Mouse (Mus musculus): ENCODE measurements around the gene Izumo4.

The Izumo4 gene

DNA sequence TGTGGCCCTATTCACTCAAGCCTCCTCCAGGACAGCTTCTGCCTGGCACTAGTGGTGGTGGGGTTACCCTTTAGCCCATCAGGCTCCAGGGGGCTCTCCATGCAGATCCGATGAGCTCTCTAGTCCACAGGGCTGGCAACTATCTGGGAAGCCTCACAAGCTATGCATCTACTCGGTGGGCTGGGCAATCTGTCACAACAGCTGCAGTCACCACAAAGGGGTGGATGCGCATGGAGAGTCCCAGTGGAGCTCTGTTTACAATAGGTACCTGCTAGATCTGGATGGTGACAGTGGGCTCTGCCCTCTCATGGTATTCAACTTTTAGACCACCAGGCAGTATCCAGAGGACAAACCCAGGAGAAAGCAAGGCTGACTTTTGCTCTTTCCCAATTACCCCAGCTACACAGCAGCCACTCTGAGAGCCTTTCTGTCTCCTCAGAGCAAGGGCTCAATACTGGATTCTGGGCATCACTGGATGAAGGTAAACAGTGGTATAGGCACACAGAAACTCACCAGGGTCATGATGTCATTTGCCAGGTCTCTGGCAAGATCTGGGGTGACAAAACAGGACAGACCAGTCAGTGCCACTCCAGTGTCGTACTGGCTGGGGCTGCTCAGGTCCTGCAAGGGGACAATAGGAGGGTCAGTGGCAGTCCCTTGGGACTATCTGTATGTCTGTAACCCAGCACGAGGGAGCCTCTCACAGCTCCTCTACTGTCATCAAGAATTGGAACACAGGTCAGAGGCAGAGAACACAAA, 25.6 kb downstream of the Izumo4 start:
- no peak for DNase-seq (ENCODE audit: low read depth)

DNA sequence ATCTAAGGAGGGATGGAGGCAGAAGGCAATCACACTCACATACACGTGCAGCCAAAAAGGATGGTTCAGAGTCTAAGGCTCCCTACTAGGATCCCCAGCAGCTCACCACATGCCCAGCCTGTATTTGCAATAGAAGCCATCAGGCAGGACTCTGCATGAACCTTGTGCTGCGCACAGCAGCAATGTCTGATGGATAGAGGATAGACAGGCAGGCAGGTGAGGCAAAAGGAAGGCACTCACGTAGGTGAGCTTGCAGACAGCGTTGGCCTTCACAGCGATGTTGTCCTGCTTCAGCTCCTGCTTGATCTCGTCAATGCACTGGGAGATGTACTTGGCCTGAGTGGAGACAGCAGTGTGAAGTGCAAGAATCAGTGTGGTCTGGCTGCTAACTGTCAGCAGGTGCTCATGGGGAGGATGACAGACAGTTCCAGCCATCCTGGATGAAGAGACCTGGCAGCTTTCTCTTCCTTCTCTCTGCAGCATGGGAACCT, 30.7 kb downstream of the Izumo4 start:
- DNase-seq (ENCODE audit: low read depth) = no peak

DNA sequence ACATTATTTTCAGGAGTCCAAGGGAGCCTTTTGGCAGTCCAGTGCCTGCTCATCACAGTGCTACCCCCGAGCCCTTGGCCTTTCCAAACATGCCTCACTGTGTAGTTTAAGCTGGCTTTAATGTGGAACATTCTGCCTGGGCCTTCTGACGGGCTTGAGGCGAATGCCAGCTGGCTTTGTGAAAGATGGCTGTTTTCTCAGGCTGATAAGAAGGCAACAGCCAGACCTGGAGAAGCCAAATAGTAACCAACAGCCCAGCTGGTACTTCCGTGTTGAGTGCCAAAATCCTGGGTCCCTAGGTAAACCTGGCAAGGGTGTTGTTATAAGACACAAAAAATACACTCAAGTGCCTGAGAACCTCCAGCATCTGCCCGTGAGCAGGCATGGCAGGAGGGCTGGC, 34.7 kb downstream of the Izumo4 start:
- no peak for DNase-seq (ENCODE audit: low read depth)

GRCm38 (mm10) chr10:80738657-80739056, 36.7 kb downstream of the Izumo4 start:
- DNase-seq (ENCODE audit: low read depth) = no peak

GRCm38 (mm10) chr10:80741146-80741545, 39.2 kb downstream of the Izumo4 start:
- peak; percentile 53 for DNase-seq (ENCODE audit: low read depth)

DNA sequence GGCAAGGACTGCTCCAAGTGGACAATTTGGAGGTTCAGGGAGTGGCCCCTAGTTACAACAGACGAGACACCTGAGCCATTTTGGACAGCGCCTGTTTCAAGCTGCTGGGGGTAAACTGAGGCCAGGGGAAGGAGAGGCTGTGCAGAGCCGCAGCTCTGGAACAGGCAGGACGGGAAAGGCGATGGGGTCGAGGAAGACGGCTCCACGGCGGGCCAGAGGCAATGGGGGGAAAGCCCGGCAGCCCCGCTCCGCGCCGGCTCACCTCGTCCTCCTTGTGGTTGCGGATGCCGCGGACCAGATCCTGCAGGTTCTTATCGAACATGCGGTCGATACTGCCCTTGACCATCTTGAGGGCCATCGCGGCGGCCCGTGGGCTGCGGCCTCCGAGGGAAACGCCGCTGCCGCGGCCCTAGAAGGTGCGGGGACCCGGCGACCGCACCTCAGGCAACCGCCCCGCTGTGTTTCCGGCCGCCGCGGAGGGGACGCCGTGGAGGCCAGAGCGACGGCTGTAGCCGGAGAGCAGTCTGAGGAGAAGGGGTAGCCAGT, 39.7 kb downstream of the Izumo4 start:
- no peak for DNase-seq (ENCODE audit: low read depth)

DNA sequence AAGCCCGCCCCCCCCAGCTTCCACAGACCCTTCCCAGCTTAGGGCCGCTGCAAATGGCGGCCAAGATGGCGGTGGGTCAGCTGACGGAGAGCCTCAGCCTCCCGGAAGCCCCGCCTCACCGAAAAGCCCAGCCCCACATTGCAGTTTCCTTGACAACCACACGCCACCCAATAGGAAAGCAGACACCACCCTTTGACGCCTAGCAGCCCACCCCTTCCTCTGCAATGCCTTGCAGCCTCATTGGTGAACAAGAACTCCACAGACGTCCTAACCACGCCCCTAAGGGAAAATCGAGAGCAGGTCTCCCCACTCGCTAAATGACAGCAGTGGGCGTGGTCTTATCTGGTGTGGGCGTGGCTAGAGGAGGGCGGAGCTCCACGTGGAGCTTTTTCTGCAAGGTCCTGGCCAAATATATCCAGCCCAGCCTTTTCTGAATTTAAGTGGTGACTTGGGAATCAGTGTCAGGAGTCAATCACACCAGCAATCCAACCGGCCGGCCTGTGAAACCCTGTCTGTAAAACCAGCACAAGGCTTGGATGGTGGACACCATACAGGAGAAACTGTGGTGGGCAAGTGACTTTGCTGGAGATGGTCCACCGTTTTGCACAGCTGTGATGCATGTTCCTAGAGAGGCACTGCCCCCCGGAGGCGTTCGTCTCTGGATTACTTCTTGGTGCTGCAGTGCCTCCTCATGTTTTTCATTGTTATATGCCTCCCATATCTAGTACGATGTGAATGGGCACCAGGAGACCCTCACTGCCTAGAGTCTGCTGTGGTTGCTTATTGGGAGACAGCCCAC, 40.4 kb downstream of the Izumo4 start, which contains the start of gene Ap3d1:
TSS of gene Ap3d1 (minus strand) at position 85 of the 799 bp plus-strand sequence.
- DNase-seq (ENCODE audit: low read depth) = peak; percentile 100

DNA sequence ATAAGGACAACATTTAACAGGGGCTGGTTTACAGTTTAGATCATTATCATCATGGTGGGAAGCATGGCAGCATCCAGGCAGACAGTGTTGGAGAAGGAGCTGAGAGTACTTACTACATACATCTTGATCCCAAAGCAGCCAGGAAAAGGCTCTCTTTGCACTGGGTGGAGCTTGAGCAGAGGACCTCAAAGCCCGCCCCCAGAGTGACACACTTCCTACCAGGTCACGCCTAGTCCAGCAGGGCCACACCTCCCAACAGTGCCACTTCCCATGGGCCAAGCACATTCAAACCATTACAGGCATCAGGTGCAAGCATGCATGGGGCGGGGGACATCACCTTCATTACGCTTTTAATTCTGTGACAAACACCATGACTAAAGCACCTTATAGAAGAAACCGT, 42.3 kb downstream of the Izumo4 start:
- DNase-seq (ENCODE audit: low read depth) = peak; percentile 68

GRCm38 (mm10) chr10:80747410-80747809, 45.4 kb downstream of the Izumo4 start:
- DNase-seq (ENCODE audit: low read depth) = peak; percentile 91

DNA sequence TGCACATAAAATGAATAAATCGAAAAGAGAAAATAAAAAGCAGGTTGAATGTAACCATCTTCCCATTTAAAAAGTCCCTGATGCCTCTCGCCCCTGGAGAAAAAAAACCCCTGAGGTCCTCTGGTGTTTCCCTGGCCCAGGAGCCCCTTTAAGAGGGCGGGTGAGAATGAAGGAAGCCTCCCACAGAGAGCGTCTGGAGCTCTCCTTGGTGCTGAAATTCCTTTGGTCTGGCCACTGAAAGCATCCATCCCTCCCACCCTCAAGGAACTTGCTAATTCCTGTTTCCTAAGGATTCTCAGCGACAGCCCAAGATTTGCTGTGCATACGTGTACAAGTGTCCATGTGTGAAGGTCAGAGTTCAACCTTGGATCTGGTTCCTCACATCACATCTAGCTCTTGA, 46.6 kb downstream of the Izumo4 start:
- peak; percentile 94 for DNase-seq (ENCODE audit: low read depth)

GRCm38 (mm10) chr10:80751188-80751832, 49.3 kb downstream of the Izumo4 start:
- DNase-seq (ENCODE audit: low read depth) = peak; percentile 98

- peak; percentile 94 for DNase-seq (ENCODE audit: low read depth)
Observed at GRCm38 (mm10) chr10:80752079-80752625, 50.2 kb downstream of the Izumo4 start.

DNA sequence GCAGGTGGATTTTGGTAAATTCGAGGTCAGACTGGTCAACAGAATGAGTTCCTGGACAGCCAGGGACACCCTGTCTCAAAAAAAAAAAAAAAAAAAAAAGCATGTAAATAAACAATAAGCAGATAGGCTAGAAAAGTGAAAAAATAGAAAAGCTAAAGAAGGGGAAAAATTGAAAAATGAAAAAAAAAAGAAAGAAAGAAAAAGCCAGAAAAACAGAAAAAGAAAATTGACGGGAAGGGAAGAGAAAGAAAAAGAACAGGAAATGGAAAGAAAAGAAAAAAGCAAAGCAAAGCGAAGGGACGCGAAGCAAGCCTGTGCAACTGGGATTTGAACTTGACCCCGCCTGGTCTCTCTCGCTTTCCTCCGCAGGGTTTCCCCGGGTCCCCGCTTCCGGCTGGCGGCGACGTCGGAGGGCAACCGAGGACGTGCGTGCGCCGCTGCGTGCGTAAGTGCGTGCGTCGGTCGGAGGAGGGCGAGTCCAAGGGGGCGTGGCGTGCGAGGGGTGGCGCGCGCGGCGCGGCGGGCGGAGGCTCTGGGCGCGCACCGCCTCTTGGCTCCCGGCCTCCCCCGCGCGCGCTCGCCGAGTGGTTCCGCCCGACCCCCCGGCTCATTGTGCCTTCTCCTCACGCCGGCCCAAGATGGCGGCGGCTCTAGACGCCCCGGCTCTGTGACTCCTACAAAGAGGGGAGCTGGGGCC, 52.8 kb downstream of the Izumo4 start, which contains the start of gene Dot1l:
TSS of gene Dot1l (plus strand) at position 613 of the 697 bp plus-strand sequence.
- DNase-seq (ENCODE audit: low read depth) = peak; percentile 99
